Mouse (Mus musculus) midbrain, embryonic 16.5 days (tissue): Measurements from ENCODE around the gene Chrm1. TPM values are rescaled to one million over a fixed set of nuclear protein-coding genes. Genes with fewer than 3 reads are reported as not detected.
A peak's percentile ranks its signal among the peaks of the same experiment; 100 is the strongest.

Experiments
- ATAC-seq: fragments of 200-750 bp; cut with Nextera tagmentation; 2 replicates; pipeline ENCODE4 v1.8.0; 2017; ENCODE audit warnings: moderate TSS enrichment
- H3K27ac ChIP-seq: fragments of 300-500 bp; sonication (generic); 2 replicates; pipeline ENCODE4 v1.5.1; 2014; ENCODE audit warnings: mild to moderate bottlenecking, low read length, mixed read lengths
- H3K27me3 ChIP-seq: fragments of 300-500 bp; sonication (generic); 2 replicates; pipeline ENCODE4 v1.6.1; 2014; ENCODE audit warnings: low read depth, low read length, mixed read lengths; ENCODE audit not compliant: control insufficient read depth, insufficient read depth
- H3K36me3 ChIP-seq: fragments of 300-500 bp; sonication (generic); 2 replicates; pipeline ENCODE4 v1.6.1; 2014; ENCODE audit warnings: mild to moderate bottlenecking, low read length, moderate library complexity, mixed read lengths; ENCODE audit not compliant: control insufficient read depth, insufficient read depth
- H3K4me1 ChIP-seq: fragments of 300-500 bp; sonication (generic); 2 replicates; pipeline ENCODE4 v1.6.1; 2014; ENCODE audit warnings: mild to moderate bottlenecking, low read length, mixed read lengths; ENCODE audit not compliant: control insufficient read depth, insufficient read depth
- H3K4me2 ChIP-seq: fragments of 300-500 bp; sonication (generic); 2 replicates; pipeline ENCODE4 v1.6.1; 2014; ENCODE audit warnings: mild to moderate bottlenecking, low read length, mixed read lengths
- H3K4me3 ChIP-seq: fragments of 300-500 bp; sonication (generic); 2 replicates; pipeline ENCODE4 v1.5.1; 2014; ENCODE audit warnings: low read depth, mild to moderate bottlenecking, low read length, moderate library complexity, mixed read lengths
- H3K9ac ChIP-seq: fragments of 300-500 bp; sonication (generic); 2 replicates; pipeline ENCODE4 v1.6.1; 2014; ENCODE audit warnings: low read depth, low read length, mixed read lengths
- H3K9me3 ChIP-seq: fragments of 300-500 bp; sonication (generic); replicated peaks from 2 replicates; pipeline ENCODE4 v1.6.1; 2014; ENCODE audit warnings: mild to moderate bottlenecking, low read length, mixed read lengths; ENCODE audit not compliant: control insufficient read depth, poor library complexity, severe bottlenecking
- WGBS: fragments of 180-500 bp; shearing (Covaris S2); extraction: QIAGEN DNeasy Blood & Tissue Kit; methylation state at CpG from one replicate; pipeline ENCODE4 v1.1.7; 2014; 5-methylcytosine and 5-hydroxymethylcytosine counted together
- polyA plus RNA-seq: library from polyadenylated mRNA; unstranded; fragments of >200 nt; fragmentation: Nextera tagmentation; extraction: Ambion mirVana; gene quantifications from 2 replicates; pipeline ENCODE4 v1.2.1, GENCODE M21; 2015

The Chrm1 gene
- polyA plus RNA-seq, 1 experiment from 2014 or later, result 0.65 TPM

DNA sequence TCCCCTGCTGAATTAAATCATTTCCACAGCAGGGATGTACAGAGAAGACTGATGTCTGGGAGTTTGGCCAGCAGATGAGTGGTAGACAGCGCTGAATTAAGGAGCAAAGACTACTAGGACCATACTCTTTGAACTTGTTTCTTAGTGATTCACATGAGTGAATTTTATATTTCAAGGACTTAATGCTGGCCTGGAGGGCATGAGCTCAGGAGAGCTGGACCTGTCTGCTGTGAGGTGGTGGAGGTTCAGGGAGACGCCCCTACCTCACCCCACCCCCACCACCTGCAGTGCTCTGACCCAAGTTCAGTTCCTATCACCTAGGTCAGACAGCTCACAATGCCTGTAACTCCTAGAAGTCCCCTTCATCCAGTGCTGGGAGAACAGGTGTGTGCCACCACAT lies 17.2 kb upstream of the Chrm1 start:
- Histone ChIP-seq H3K4me2 (no peak overlapping the region), H3K9me3 (no peaks in the 10 kb centered on the region), H3K27ac (no peak overlapping the region), H3K9ac (no peak overlapping the region), H3K4me3 (no peak overlapping the region), H3K36me3 (no peaks in the 10 kb centered on the region), H3K27me3 (no peaks in the 10 kb centered on the region), H3K4me1 (no peaks in the 10 kb centered on the region)
- 82% methylated on average over 2 of the region's 2 CpGs for WGBS
- ATAC-seq, result no peak

DNA sequence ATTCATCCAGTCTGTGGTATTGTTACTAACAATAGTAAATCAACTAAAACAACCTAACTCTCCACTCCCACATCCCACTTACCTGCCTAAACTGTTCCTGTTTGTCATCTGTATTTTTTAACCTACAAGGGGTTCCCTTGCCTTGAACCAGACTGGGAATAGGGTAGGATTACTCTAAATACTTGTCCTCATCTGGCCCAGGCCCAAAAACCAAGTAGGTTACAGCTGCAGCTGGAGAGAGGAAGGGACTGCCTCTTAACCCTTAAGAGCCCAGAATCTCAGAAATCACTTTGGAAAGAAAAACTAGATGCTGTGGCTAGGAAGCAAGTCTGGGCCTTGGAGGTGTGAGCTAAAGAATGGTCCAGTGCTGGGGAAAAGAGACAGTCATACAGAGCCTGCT lies 7.8 kb upstream of the Chrm1 start:
- Histone ChIP-seq H3K9ac (no peak overlapping the region), H3K4me1 (no peaks in the 10 kb centered on the region), H3K36me3 (no peaks in the 10 kb centered on the region), H3K4me3 (no peak overlapping the region), H3K9me3 (no peaks in the 10 kb centered on the region), H3K27me3 (no peaks in the 10 kb centered on the region), H3K27ac (no peak overlapping the region), H3K4me2 (no peak overlapping the region)
- no peak for ATAC-seq

DNA sequence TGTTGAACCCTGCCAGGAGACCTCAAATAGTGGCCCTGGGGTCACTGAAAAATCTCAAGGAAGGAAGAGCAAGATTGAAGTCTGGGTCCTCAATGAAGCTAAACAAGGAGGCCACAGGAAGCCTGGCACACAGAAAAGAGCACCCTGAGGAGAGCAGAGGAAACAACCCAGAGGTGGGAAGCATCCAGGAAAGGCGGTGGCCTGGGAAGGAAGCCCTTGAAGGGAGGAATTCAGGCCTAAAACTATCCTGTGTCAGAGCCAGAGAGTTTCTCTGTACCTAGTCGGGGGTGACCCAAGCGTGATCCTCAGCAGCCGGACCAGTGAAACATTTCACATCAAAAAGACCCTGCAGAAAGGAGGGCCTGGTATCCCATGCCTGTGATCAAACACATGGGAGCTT lies 7.2 kb upstream of the Chrm1 start:
- no peaks in the 10 kb centered on the region for H3K27me3 ChIP-seq
- H3K4me3 ChIP-seq, result no peak overlapping the region
- H3K4me2 ChIP-seq, result no peak overlapping the region
- no peak overlapping the region for H3K9ac ChIP-seq
- no peaks in the 10 kb centered on the region for H3K4me1 ChIP-seq
- 67% methylated on average over 4 of the region's 4 CpGs for WGBS
- ATAC-seq, result no peak
- no peaks in the 10 kb centered on the region for H3K36me3 ChIP-seq
- H3K9me3 ChIP-seq, result no peaks in the 10 kb centered on the region
- H3K27ac ChIP-seq, result no peak overlapping the region

DNA sequence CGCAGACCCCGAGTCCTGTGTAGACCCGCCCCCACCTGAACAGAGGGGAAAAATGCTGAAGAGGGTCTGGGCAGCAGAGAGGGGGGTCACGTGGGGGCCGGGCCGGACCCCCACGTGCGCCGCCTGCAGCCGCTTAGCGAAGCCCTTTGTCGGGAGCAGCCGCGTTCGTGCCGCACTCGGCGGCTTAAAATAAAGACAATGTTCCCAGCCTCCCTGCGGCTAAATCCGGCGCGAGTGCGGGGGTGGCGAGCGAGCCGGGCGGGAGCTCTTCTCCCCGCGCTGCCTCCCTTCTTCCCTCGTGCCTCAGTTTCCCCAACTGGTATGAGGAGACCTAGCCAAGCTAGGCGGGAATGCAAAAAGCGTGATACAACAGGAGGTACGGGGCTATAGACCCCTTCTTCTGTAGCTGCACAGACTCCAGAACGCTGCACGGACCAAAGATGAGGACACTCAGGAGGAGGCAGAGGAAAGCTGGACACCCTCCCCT lies 1.7 kb upstream of the Chrm1 start:
- Histone ChIP-seq H3K4me3 (peak overlapping the region; percentile 47), H3K4me2 (peak overlapping the region; percentile 90), H3K4me1 (peaks cover 4% of the 10 kb centered on the region; the same call in 1 of the 2 replicates), H3K9me3 (no peaks in the 10 kb centered on the region), H3K9ac (peak overlapping the region; percentile 74), H3K36me3 (no peaks in the 10 kb centered on the region), H3K27me3 (no peaks in the 10 kb centered on the region), H3K27ac (peak overlapping the region; percentile 47; the same call in 1 of the 2 replicates)
- peak; percentile 70 for ATAC-seq
- under 1% methylated on average over 35 of the region's 35 CpGs for WGBS

DNA sequence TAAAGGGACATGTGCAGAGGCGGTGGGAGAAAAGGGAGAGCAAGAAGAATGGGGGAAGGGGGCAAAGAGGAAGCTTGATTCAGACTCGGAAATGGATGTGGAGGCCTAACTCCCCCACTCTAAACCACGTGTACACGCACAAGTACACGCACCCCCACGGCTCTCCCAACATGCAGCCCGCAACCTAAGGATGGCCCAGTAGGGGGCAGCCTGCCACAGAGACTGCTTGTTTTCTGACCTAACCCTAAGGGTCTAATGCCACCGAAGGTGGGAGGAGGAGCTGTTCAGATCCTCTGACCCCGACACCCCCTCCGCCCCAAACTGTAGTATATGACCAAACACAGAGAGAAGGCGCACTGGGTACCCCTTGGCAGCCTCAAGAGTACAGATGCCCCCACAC lies 1.3 kb upstream of the Chrm1 start:
- H3K4me3 ChIP-seq, result peak overlapping the region; percentile 47
- no peaks in the 10 kb centered on the region for H3K36me3 ChIP-seq
- H3K9ac ChIP-seq, result peak overlapping the region; percentile 74
- peak; percentile 73 for ATAC-seq
- H3K4me1 ChIP-seq, result peaks cover 4% of the 10 kb centered on the region; the same call in 1 of the 2 replicates
- H3K4me2 ChIP-seq, result peak overlapping the region; percentile 90
- no peaks in the 10 kb centered on the region for H3K9me3 ChIP-seq
- 2% methylated on average over 11 of the region's 11 CpGs for WGBS
- H3K27ac ChIP-seq, result no peak overlapping the region
- H3K27me3 ChIP-seq, result no peaks in the 10 kb centered on the region

DNA sequence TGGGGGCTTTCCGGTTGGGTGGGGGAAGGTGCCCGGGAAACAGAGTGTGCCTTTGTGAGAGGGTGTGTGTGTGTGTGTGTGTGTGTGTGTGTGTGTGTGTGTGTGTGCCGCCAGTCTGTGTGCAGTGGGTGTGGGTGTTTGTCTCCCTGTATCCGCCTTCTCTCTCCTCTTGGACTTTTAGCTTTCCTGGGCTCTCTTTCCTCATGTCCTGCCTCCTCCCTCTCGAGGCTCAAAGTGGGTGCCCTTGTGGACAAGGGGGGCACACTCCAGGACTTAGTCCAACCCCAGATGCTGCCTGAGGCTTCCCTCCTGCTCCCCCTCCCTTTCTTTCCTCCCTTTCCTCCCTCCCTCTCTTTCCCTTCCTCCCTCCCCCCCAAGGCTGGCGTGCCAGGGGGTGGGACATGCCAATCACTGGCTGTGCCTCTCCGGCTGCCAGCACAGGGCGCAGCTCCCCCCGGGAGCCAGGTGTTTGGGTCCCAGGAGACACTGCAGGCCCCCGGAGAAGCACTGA lies 377 bp downstream of the Chrm1 start:
- Histone ChIP-seq H3K4me3 (no peak overlapping the region), H3K4me2 (peak overlapping the region; percentile 19; the same call in 1 of the 2 replicates), H3K27me3 (no peaks in the 10 kb centered on the region), H3K4me1 (peaks cover 4% of the 10 kb centered on the region; the same call in 1 of the 2 replicates), H3K27ac (no peak overlapping the region), H3K36me3 (no peaks in the 10 kb centered on the region), H3K9ac (no peak overlapping the region), H3K9me3 (no peaks in the 10 kb centered on the region)
- ATAC-seq, result no peak
- 40% methylated on average over 10 of the region's 10 CpGs for WGBS

DNA sequence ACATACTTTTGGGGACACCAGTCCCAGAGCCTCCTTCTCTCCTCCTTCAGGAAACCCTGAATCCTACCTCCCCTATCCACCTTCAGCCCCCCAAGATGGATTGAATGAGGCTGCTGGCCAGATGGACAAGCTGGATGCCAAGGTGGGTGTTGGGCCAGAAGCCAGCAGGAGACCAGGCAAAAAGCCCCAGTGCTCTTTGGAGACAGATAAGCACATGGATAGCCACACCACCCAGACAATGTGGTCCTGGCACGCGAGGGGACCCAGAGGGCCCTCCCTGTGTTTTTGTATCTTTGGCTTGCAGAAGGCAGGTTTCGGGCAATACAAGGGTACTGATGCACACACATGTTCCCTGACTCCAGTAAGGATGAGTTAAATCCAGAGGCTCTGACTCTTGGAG lies 1.3 kb downstream of the Chrm1 start:
- Histone ChIP-seq H3K4me2 (no peak overlapping the region), H3K36me3 (no peaks in the 10 kb centered on the region), H3K4me3 (no peak overlapping the region), H3K9me3 (no peaks in the 10 kb centered on the region), H3K9ac (no peak overlapping the region), H3K4me1 (peaks cover 4% of the 10 kb centered on the region; the same call in 1 of the 2 replicates), H3K27ac (no peak overlapping the region), H3K27me3 (no peaks in the 10 kb centered on the region)
- 90% methylated on average over 3 of the region's 3 CpGs for WGBS
- ATAC-seq, result no peak

DNA sequence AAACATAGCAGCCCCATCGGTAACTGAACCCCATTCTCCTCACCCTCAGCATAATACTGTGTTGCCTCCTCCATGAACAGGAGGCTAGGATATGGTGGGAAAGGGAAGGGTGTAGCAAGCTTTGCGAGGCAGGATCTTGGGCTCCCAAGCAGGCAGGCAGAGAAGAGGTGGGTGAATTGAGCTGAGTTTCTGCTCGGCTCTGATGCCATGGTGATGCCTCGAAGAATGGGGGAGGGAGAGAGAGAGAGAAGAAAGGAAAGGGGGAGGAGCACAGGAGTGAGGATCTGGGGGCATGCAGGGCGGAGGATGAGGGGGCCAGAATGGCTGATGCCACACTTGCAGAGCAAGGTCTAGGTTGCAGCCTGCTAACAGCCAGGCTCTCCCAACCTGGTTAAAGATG lies 2.2 kb downstream of the Chrm1 start:
- Histone ChIP-seq H3K9me3 (no peaks in the 10 kb centered on the region), H3K4me1 (peaks cover 4% of the 10 kb centered on the region; the same call in 1 of the 2 replicates), H3K27me3 (no peaks in the 10 kb centered on the region), H3K4me2 (no peak overlapping the region), H3K4me3 (no peak overlapping the region), H3K9ac (no peak overlapping the region), H3K36me3 (no peaks in the 10 kb centered on the region), H3K27ac (no peak overlapping the region)
- no peak for ATAC-seq
- 37% methylated on average over 5 of the region's 5 CpGs for WGBS

DNA sequence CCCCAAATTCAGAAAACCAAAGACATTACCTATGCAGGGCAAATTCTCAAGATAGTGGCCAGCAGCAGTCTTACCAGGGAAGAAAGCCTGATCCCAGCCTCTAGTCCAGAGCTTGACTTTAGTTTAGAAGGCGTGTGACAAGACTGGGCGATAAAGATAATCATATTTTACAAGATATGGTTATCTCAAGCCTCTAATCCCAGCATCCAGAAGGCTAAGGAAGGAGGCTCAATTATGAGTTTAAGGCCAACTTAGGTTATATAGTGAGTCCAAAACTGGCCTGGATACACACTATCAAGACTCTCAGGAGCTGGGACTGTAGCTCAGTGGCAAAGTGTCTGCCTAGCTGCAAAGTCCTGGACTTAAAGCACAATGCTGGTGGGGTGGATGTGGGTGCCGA lies 9.3 kb downstream of the Chrm1 start:
- no peaks in the 10 kb centered on the region for H3K27me3 ChIP-seq
- WGBS, result 91% methylated on average over 3 of the region's 3 CpGs
- no peak overlapping the region for H3K9ac ChIP-seq
- H3K27ac ChIP-seq, result no peak overlapping the region
- no peaks in the 10 kb centered on the region for H3K9me3 ChIP-seq
- H3K4me1 ChIP-seq, result no peaks in the 10 kb centered on the region
- no peaks in the 10 kb centered on the region for H3K36me3 ChIP-seq
- no peak overlapping the region for H3K4me3 ChIP-seq
- no peak for ATAC-seq
- no peak overlapping the region for H3K4me2 ChIP-seq
